Mouse (Mus musculus) liver, embryonic 12.5 days (tissue): ENCODE measurements around the gene Tulp3. TPM values are rescaled to one million over a fixed set of nuclear protein-coding genes. Genes with fewer than 3 reads are reported as not detected.

Experiments used
- ATAC-seq: fragments of 200-750 bp; cut with Nextera tagmentation; 2 replicates; pipeline ENCODE4 v1.8.0; 2017; ENCODE audit warnings: moderate number of reproducible peaks, mild to moderate bottlenecking, moderate library complexity
- H3K27ac ChIP-seq: fragments of 300-500 bp; sonication (generic); 2 replicates; pipeline ENCODE4 v1.5.1; 2016; ENCODE audit warnings: mild to moderate bottlenecking
- H3K27me3 ChIP-seq: fragments of 300-500 bp; sonication (generic); replicated peaks from 2 replicates; pipeline ENCODE4 v1.6.1; 2016; ENCODE audit warnings: mild to moderate bottlenecking, moderate library complexity
- H3K36me3 ChIP-seq: fragments of 300-500 bp; sonication (generic); 2 replicates; pipeline ENCODE4 v1.6.1; 2016; ENCODE audit warnings: mild to moderate bottlenecking, moderate library complexity
- H3K4me1 ChIP-seq: fragments of 300-500 bp; sonication (generic); 2 replicates; pipeline ENCODE4 v1.6.1; 2016
- H3K4me2 ChIP-seq: fragments of 300-500 bp; sonication (generic); 2 replicates; pipeline ENCODE4 v1.6.1; 2016; ENCODE audit warnings: mild to moderate bottlenecking, moderate library complexity
- H3K4me3 ChIP-seq: fragments of 300-500 bp; sonication (generic); 2 replicates; pipeline ENCODE4 v1.5.1; 2016; ENCODE audit warnings: mild to moderate bottlenecking, moderate library complexity
- H3K9ac ChIP-seq: fragments of 300-500 bp; sonication (generic); 2 replicates; pipeline ENCODE4 v1.6.1; 2016; ENCODE audit warnings: mild to moderate bottlenecking, moderate library complexity
- H3K9me3 ChIP-seq: fragments of 300-500 bp; sonication (generic); replicated peaks from 2 replicates; pipeline ENCODE4 v1.6.1; 2016; ENCODE audit warnings: mild to moderate bottlenecking, moderate library complexity
- WGBS: fragments of 180-500 bp; shearing (Covaris S2); methylation state at CpG from one replicate; pipeline ENCODE4 v1.1.7; 2016; ENCODE audit not compliant: insufficient replicate concordance; 5-methylcytosine and 5-hydroxymethylcytosine counted together
- polyA plus RNA-seq: library from polyadenylated mRNA; unstranded; fragments of >200 nt; fragmentation: Nextera tagmentation; extraction: Ambion mirVana; gene quantifications from 2 replicates; pipeline ENCODE4 v1.2.1, GENCODE M21; 2016

Gene Tulp3
- polyA plus RNA-seq, 1 experiment from 2014 or later: 4.8 TPM

- 57% methylated on average over 3 of the region's 3 CpGs for WGBS
Measured at GRCm38 (mm10) chr6:128354140-128354539, 1.5 kb downstream of the Tulp3 start.

GRCm38 (mm10) chr6:128349711-128350110 lies 5.9 kb downstream of the Tulp3 start:
- no peak overlapping the region for H3K4me2 ChIP-seq
- no peaks in the 10 kb centered on the region for H3K9me3 ChIP-seq
- H3K4me1 ChIP-seq: peaks cover 7% of the 10 kb centered on the region
- peaks cover 7% of the 10 kb centered on the region for H3K27me3 ChIP-seq
- H3K27ac ChIP-seq: 0 out of 2 replicates have a peak overlapping the region, but pooled peaks have one; percentile 28
- H3K36me3 ChIP-seq: peaks cover 6% of the 10 kb centered on the region
- H3K4me3 ChIP-seq: no peak overlapping the region
- ATAC-seq: no peak
- no peak overlapping the region for H3K9ac ChIP-seq
- WGBS: 46% methylated on average over 7 of the region's 7 CpGs

More at GRCm38 (mm10) chr6:128354140-128354539, 1.5 kb downstream of the Tulp3 start:
- peaks cover 16% of the 10 kb centered on the region for H3K27me3 ChIP-seq
- no peaks in the 10 kb centered on the region for H3K9me3 ChIP-seq
- H3K9ac ChIP-seq: no peak overlapping the region
- H3K36me3 ChIP-seq: peaks cover 33% of the 10 kb centered on the region
- H3K4me2 ChIP-seq: no peak overlapping the region
- no peak overlapping the region for H3K4me3 ChIP-seq
- H3K4me1 ChIP-seq: peaks cover 26% of the 10 kb centered on the region
- ATAC-seq: no peak
- H3K27ac ChIP-seq: no peak overlapping the region

- peaks cover 12% of the 10 kb centered on the region for H3K36me3 ChIP-seq
- H3K9ac ChIP-seq: no peak overlapping the region
- ATAC-seq: no peak
- no peak overlapping the region for H3K4me3 ChIP-seq
- H3K27ac ChIP-seq: no peak overlapping the region
- H3K4me2 ChIP-seq: no peak overlapping the region
- H3K9me3 ChIP-seq: no peaks in the 10 kb centered on the region
- WGBS: 76% methylated on average over 6 of the region's 6 CpGs
- no peaks in the 10 kb centered on the region for H3K27me3 ChIP-seq
- H3K4me1 ChIP-seq: peaks cover 4% of the 10 kb centered on the region; the same call in 1 of the 2 replicates
Measured at GRCm38 (mm10) chr6:128346782-128347181, 8.9 kb downstream of the Tulp3 start.

- Histone ChIP-seq H3K4me3 (no peak overlapping the region), H3K9me3 (no peaks in the 10 kb centered on the region), H3K27me3 (no peaks in the 10 kb centered on the region), H3K9ac (no peak overlapping the region), H3K27ac (no peak overlapping the region), H3K4me2 (no peak overlapping the region), H3K4me1 (peaks cover 4% of the 10 kb centered on the region; the same call in 1 of the 2 replicates), H3K36me3 (peaks cover 8% of the 10 kb centered on the region; the same call in 1 of the 2 replicates)
- WGBS: 25% methylated on average over 10 of the region's 10 CpGs
- ATAC-seq: 0 out of 2 replicates have a peak, but pooled peaks have one; percentile 18
Measured at GRCm38 (mm10) chr6:128345623-128346022, 10.0 kb downstream of the Tulp3 start.

- Histone ChIP-seq H3K9me3 (no peaks in the 10 kb centered on the region), H3K4me2 (no peak overlapping the region), H3K4me3 (no peak overlapping the region), H3K4me1 (peaks cover 8% of the 10 kb centered on the region; the same call in 1 of the 2 replicates), H3K36me3 (peaks cover 6% of the 10 kb centered on the region; the same call in 1 of the 2 replicates), H3K27ac (no peak overlapping the region), H3K9ac (no peak overlapping the region), H3K27me3 (no peaks in the 10 kb centered on the region)
- no peak for ATAC-seq
- WGBS: 83% methylated on average over 11 of the region's 11 CpGs
Measured at GRCm38 (mm10) chr6:128341956-128342723, 13.5 kb downstream of the Tulp3 start.

- no peak overlapping the region for H3K4me2 ChIP-seq
- H3K27ac ChIP-seq: no peak overlapping the region
- peaks cover 7% of the 10 kb centered on the region; the same call in 1 of the 2 replicates for H3K36me3 ChIP-seq
- no peaks in the 10 kb centered on the region for H3K27me3 ChIP-seq
- no peak overlapping the region for H3K9ac ChIP-seq
- no peaks in the 10 kb centered on the region for H3K9me3 ChIP-seq
- 43% methylated on average over 5 of the region's 5 CpGs for WGBS
- H3K4me3 ChIP-seq: no peak overlapping the region
- no peak for ATAC-seq
- peaks cover 4% of the 10 kb centered on the region; the same call in 1 of the 2 replicates for H3K4me1 ChIP-seq
Measured at GRCm38 (mm10) chr6:128338876-128339275, 16.8 kb downstream of the Tulp3 start.

- Histone ChIP-seq H3K9me3 (no peaks in the 10 kb centered on the region), H3K4me3 (no peak overlapping the region), H3K27ac (no peak overlapping the region), H3K4me2 (no peak overlapping the region), H3K4me1 (peaks cover 4% of the 10 kb centered on the region; the same call in 1 of the 2 replicates), H3K9ac (no peak overlapping the region), H3K36me3 (peaks cover 7% of the 10 kb centered on the region; the same call in 1 of the 2 replicates), H3K27me3 (no peaks in the 10 kb centered on the region)
- no peak for ATAC-seq
- 71% methylated on average over 7 of the region's 7 CpGs for WGBS
Measured at GRCm38 (mm10) chr6:128337467-128337866, 18.2 kb downstream of the Tulp3 start.

GRCm38 (mm10) chr6:128334397-128335124 lies 21.1 kb downstream of the Tulp3 start:
- ATAC-seq: peak; percentile 56
- no peak overlapping the region for H3K27ac ChIP-seq
- 23% methylated on average over 12 of the region's 12 CpGs for WGBS

GRCm38 (mm10) chr6:128318317-128318716 lies 37.3 kb downstream of the Tulp3 start:
- Histone ChIP-seq H3K36me3 (peaks cover 17% of the 10 kb centered on the region), H3K9ac (no peak overlapping the region), H3K4me2 (no peak overlapping the region), H3K27ac (no peak overlapping the region), H3K9me3 (no peaks in the 10 kb centered on the region), H3K27me3 (no peaks in the 10 kb centered on the region), H3K4me1 (no peaks in the 10 kb centered on the region), H3K4me3 (no peak overlapping the region)
- WGBS: 8% methylated on average over 4 of the region's 4 CpGs
- no peak for ATAC-seq

More at GRCm38 (mm10) chr6:128334397-128335124, 21.1 kb downstream of the Tulp3 start:
- no peak overlapping the region for H3K4me2 ChIP-seq
- H3K9ac ChIP-seq: no peak overlapping the region
- no peaks in the 10 kb centered on the region for H3K27me3 ChIP-seq
- no peak overlapping the region for H3K4me3 ChIP-seq
- H3K9me3 ChIP-seq: no peaks in the 10 kb centered on the region
- peaks cover under 1% of the 10 kb centered on the region; the same call in 1 of the 2 replicates for H3K4me1 ChIP-seq
- H3K36me3 ChIP-seq: peaks cover 19% of the 10 kb centered on the region

- no peak for ATAC-seq
- no peaks in the 10 kb centered on the region for H3K27me3 ChIP-seq
- H3K9ac ChIP-seq: no peak overlapping the region
- H3K4me1 ChIP-seq: no peaks in the 10 kb centered on the region
- H3K9me3 ChIP-seq: no peaks in the 10 kb centered on the region
- H3K36me3 ChIP-seq: no peaks in the 10 kb centered on the region
- no peak overlapping the region for H3K4me2 ChIP-seq
- WGBS: 62% methylated on average over 8 of the region's 8 CpGs
- no peak overlapping the region for H3K27ac ChIP-seq
- no peak overlapping the region for H3K4me3 ChIP-seq
Measured at GRCm38 (mm10) chr6:128315597-128315996, 40.1 kb downstream of the Tulp3 start.

- Histone ChIP-seq H3K27me3 (no peaks in the 10 kb centered on the region), H3K27ac (no peak overlapping the region), H3K9ac (no peak overlapping the region), H3K9me3 (no peaks in the 10 kb centered on the region), H3K4me1 (no peaks in the 10 kb centered on the region), H3K4me2 (no peak overlapping the region), H3K36me3 (no peaks in the 10 kb centered on the region), H3K4me3 (no peak overlapping the region)
- WGBS: 71% methylated on average over 6 of the region's 6 CpGs
- ATAC-seq: no peak
Measured at GRCm38 (mm10) chr6:128314796-128315195, 40.9 kb downstream of the Tulp3 start.

- H3K27me3 ChIP-seq: 0 out of 2 replicates have a peak, but pooled peaks cover 5% of the 10 kb centered on the region
- H3K27ac ChIP-seq: no peak overlapping the region
- 23% methylated on average over 4 of the region's 4 CpGs for WGBS
- no peaks in the 10 kb centered on the region for H3K36me3 ChIP-seq
- no peaks in the 10 kb centered on the region for H3K4me1 ChIP-seq
- H3K9ac ChIP-seq: no peak overlapping the region
- H3K9me3 ChIP-seq: no peaks in the 10 kb centered on the region
- no peak overlapping the region for H3K4me3 ChIP-seq
- ATAC-seq: peak; percentile 42
- no peak overlapping the region for H3K4me2 ChIP-seq
Measured at GRCm38 (mm10) chr6:128308311-128308710, 47.3 kb downstream of the Tulp3 start.
